Mouse (Mus musculus) stomach, embryonic 14.5 days (tissue): ENCODE results near the gene Arl15. TPM values are rescaled to one million over a fixed set of nuclear protein-coding genes. Genes with fewer than 3 reads are reported as not detected.
A peak's percentile ranks its signal among the peaks of the same experiment; 100 is the strongest.

Experiments
- ATAC-seq: fragments of 200-750 bp; cut with Nextera tagmentation; 2 replicates; pipeline ENCODE4 v1.8.0; 2017; ENCODE audit warnings: low read depth, moderate TSS enrichment; ENCODE audit not compliant: insufficient number of reproducible peaks, insufficient read depth, low FRiP score
- H3K27ac ChIP-seq: fragments of 300-500 bp; sonication (generic); 2 replicates; pipeline ENCODE4 v1.5.1; 2014; ENCODE audit warnings: mild to moderate bottlenecking, low read length, moderate library complexity, mixed read lengths
- H3K27me3 ChIP-seq: fragments of 300-500 bp; sonication (generic); 2 replicates; pipeline ENCODE4 v1.6.1; 2014; ENCODE audit warnings: low read length, control low read depth, mixed read lengths; ENCODE audit not compliant: control insufficient read depth, insufficient read depth
- H3K36me3 ChIP-seq: fragments of 300-500 bp; sonication (generic); 2 replicates; pipeline ENCODE4 v1.6.1; 2014; ENCODE audit warnings: mild to moderate bottlenecking, control low read depth, low read length, moderate library complexity, mixed read lengths; ENCODE audit not compliant: control insufficient read depth, insufficient read depth
- H3K4me1 ChIP-seq: fragments of 300-500 bp; sonication (generic); 2 replicates; pipeline ENCODE4 v1.6.1; 2014; ENCODE audit warnings: low read length, control low read depth, mixed read lengths; ENCODE audit not compliant: control insufficient read depth, insufficient read depth
- H3K4me2 ChIP-seq: fragments of 300-500 bp; sonication (generic); replicated peaks from 2 replicates; pipeline ENCODE4 v1.6.1; 2014; ENCODE audit warnings: low read depth, low read length, control low read depth
- H3K4me3 ChIP-seq: fragments of 300-500 bp; sonication (generic); 2 replicates; pipeline ENCODE4 v1.5.1; 2014; ENCODE audit warnings: low read depth, low read length, control low read depth
- H3K9ac ChIP-seq: fragments of 300-500 bp; sonication (generic); replicated peaks from 2 replicates; pipeline ENCODE4 v1.6.1; 2014; ENCODE audit warnings: low read depth, mild to moderate bottlenecking, control low read depth, low read length, moderate library complexity, mixed read lengths
- H3K9me3 ChIP-seq: fragments of 300-500 bp; sonication (generic); 2 replicates; pipeline ENCODE4 v1.6.1; 2016; ENCODE audit warnings: low read depth, low read length, control low read depth; ENCODE audit not compliant: control insufficient read depth
- WGBS: fragments of 180-500 bp; shearing (Covaris S2); extraction: QIAGEN DNeasy Blood & Tissue Kit; methylation state at CpG from one replicate; pipeline ENCODE4 v1.1.7; 2014; 5-methylcytosine and 5-hydroxymethylcytosine counted together
- polyA plus RNA-seq: library from polyadenylated mRNA; unstranded; fragments of >200 nt; fragmentation: Nextera tagmentation; extraction: Ambion mirVana; gene quantifications from 2 replicates; pipeline ENCODE4 v1.2.1, GENCODE M21; 2014

Arl15 gene
- polyA plus RNA-seq, 1 experiment from 2014 or later = 12.0 TPM

DNA sequence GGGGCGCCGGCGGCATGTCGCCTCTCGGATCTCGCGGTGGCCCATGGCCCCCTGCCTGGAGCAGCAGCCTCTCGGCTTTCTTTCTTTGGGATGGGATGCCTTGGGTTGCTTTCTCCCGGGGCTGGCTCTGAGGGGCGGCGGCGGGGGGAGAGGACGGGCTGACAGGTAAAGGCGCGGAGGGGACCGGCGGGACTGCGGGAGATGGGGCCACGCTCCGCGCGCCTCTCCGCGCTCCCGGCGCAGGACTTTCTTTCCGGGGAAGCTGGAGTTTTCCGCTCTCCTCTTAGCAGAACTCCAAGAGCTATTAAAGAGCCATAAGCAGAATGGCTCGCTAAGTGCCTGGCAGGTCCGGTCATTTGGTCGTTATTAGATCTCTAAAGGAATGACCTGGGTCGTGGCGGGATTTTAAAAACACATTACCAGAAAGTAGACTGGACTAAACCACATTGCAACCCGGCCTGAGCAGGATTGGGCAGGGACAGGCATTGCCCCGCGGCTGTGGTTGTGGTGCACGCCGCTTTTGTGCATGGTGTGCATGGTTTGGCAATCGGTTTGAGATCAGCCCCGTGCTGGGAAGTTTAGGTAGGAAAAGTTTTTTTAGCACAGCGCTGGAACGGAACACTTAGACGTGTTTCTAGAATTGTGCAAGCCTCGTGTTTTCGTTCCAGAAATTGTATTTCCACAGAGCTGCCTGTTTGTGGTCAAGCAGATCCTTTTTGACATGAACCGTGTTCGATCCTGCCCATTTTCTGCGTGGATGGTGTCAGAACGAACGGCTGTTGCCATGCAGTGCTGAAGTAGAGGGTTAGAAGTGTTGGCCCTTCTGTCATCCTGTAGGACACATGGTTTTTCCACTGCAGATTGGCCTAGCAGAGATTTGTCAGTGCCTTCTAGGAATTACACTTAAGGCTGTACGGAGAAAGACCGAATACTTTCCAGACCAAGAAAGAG is 675 bp downstream of the Arl15 start:
- Histone ChIP-seq H3K36me3 (no peaks in the 10 kb centered on the region), H3K4me3 (peak overlapping the region; percentile 60), H3K9me3 (no peaks in the 10 kb centered on the region), H3K9ac (peak overlapping the region; percentile 79), H3K27ac (peak overlapping the region; percentile 75), H3K4me1 (0 out of 2 replicates have a peak, but pooled peaks cover 7% of the 10 kb centered on the region), H3K27me3 (no peaks in the 10 kb centered on the region), H3K4me2 (peak overlapping the region; percentile 62)
- ATAC-seq = peak; percentile 49
- 1% methylated on average over 46 of the region's 52 CpGs for WGBS

DNA sequence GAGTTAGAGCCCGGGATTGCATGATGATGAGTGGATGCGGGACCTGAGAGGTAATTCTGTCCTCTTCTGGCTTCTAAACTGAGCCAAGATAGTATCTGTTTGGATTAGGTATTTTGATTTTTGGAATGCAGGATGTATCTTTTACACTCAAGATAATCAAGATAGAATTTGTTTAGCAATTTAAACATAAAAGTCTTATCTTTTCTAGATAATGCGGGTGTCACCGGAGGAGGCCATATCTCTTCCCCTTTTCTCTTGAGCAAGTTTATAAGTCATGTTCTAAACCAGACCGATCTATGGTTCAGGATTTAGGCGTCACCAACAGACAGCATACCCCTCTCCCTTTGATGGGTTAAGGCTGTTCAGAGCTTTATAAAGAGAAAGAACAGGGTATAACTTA is 3.1 kb downstream of the Arl15 start:
- no peak overlapping the region for H3K27ac ChIP-seq
- H3K4me2 ChIP-seq = no peak overlapping the region
- no peak overlapping the region for H3K9ac ChIP-seq
- no peaks in the 10 kb centered on the region for H3K27me3 ChIP-seq
- no peak overlapping the region for H3K4me3 ChIP-seq
- no peaks in the 10 kb centered on the region for H3K36me3 ChIP-seq
- WGBS = 62% methylated on average over 6 of the region's 6 CpGs
- no peaks in the 10 kb centered on the region for H3K9me3 ChIP-seq
- H3K4me1 ChIP-seq = 0 out of 2 replicates have a peak, but pooled peaks cover 7% of the 10 kb centered on the region
- ATAC-seq = no peak

DNA sequence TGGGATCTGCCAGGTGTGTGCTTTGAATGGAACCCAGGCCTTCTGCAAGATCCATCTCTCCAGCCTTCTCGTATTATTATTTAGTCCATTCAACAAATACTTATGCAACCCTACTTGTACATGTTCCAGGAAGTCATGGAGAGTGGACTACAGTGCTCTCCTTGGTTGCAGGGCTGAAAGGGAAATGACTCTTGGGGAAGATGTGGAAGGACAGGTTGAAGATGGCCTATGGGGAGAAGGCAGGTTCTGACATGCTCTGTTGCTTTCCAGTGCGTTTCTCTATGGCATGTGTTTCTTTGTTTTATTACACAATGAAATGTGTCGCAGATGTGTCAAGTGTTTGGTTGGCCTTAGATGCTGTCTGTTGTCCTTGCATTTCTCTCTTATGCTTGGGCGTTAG is 5.1 kb downstream of the Arl15 start:
- WGBS = 93% methylated on average over 4 of the region's 4 CpGs
- no peak for ATAC-seq
- H3K4me2 ChIP-seq = no peak overlapping the region
- no peaks in the 10 kb centered on the region for H3K36me3 ChIP-seq
- H3K27me3 ChIP-seq = no peaks in the 10 kb centered on the region
- no peak overlapping the region for H3K27ac ChIP-seq
- no peak overlapping the region for H3K9ac ChIP-seq
- no peaks in the 10 kb centered on the region for H3K9me3 ChIP-seq
- H3K4me3 ChIP-seq = no peak overlapping the region
- H3K4me1 ChIP-seq = 0 out of 2 replicates have a peak, but pooled peaks cover 7% of the 10 kb centered on the region

DNA sequence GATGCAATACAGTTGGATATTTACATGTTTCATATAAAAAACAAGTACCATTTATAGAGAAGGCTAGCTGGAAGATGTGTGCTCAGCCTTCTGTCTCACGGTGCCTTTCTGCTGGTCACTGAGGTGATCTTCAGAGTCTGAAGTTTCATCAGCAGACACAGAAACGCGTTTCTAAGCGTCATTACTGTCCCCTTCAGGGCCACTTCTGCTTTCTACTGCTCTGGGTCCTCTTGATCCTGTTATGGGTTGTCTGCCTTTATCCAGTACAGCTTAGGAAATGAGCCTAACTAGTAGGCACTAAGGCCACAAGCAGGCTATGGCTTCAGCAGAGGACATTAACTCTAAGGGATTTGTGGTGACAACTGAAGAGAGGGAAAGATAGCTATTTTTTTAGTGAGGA is 5.9 kb downstream of the Arl15 start:
- H3K27me3 ChIP-seq = no peaks in the 10 kb centered on the region
- no peak for ATAC-seq
- no peak overlapping the region for H3K9ac ChIP-seq
- no peak overlapping the region for H3K27ac ChIP-seq
- H3K36me3 ChIP-seq = no peaks in the 10 kb centered on the region
- whole genome bisulfite sequencing = 89% methylated on average over 4 of the region's 4 CpGs
- H3K4me3 ChIP-seq = no peak overlapping the region
- 0 out of 2 replicates have a peak, but pooled peaks cover 7% of the 10 kb centered on the region for H3K4me1 ChIP-seq
- H3K4me2 ChIP-seq = no peak overlapping the region
- no peaks in the 10 kb centered on the region for H3K9me3 ChIP-seq

DNA sequence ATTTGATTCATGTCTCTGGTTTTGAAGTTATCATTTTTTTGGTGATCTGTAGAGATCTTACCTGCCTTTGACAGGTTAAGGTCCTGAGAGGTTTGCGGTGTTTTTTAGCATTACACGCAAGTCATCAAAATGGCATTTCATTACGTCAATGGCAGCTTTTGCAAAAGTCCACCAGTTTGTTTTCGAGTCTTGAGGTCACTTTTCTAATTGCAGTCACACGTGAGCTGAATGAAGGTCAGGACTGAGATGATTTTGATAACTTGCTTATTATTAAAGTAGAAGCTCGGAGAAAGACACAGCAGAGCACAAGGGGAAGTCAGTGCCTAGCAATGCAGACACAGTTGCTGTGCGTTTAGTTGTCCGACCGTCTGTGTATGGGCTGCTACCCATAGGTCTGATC is 8.3 kb downstream of the Arl15 start:
- H3K36me3 ChIP-seq = no peaks in the 10 kb centered on the region
- H3K4me1 ChIP-seq = no peaks in the 10 kb centered on the region
- H3K27me3 ChIP-seq = no peaks in the 10 kb centered on the region
- no peaks in the 10 kb centered on the region for H3K9me3 ChIP-seq
- no peak overlapping the region for H3K27ac ChIP-seq
- H3K4me3 ChIP-seq = no peak overlapping the region
- no peak overlapping the region for H3K9ac ChIP-seq
- no peak for ATAC-seq
- H3K4me2 ChIP-seq = no peak overlapping the region
- WGBS = 79% methylated on average over 9 of the region's 9 CpGs

DNA sequence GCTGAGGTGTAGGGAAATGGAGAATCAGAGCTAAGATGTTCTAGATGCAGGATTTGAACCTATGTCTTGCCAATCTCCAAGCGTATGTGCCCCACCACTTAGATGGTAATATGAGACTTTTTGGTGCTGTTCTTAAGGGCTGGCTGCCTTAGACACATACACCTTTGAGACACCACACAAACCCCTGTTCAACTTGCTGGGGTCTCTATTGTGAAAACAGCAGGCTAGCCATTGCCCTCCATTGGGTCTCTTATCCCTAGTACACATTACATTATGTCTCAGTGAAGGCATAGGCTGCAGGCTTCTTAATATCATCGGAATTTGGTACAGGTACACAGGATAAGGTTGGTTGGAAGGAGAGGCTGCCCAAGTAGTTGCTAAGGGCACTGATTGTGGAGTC is 16.8 kb downstream of the Arl15 start:
- H3K36me3 ChIP-seq = no peaks in the 10 kb centered on the region
- H3K27me3 ChIP-seq = no peaks in the 10 kb centered on the region
- H3K9me3 ChIP-seq = no peaks in the 10 kb centered on the region
- no peak for ATAC-seq
- H3K4me3 ChIP-seq = no peak overlapping the region
- H3K4me1 ChIP-seq = peaks cover 4% of the 10 kb centered on the region; the same call in 1 of the 2 replicates
- no peak overlapping the region for H3K27ac ChIP-seq
- WGBS = 95% methylated on average over 2 of the region's 2 CpGs
- no peak overlapping the region for H3K4me2 ChIP-seq
- H3K9ac ChIP-seq = no peak overlapping the region

DNA sequence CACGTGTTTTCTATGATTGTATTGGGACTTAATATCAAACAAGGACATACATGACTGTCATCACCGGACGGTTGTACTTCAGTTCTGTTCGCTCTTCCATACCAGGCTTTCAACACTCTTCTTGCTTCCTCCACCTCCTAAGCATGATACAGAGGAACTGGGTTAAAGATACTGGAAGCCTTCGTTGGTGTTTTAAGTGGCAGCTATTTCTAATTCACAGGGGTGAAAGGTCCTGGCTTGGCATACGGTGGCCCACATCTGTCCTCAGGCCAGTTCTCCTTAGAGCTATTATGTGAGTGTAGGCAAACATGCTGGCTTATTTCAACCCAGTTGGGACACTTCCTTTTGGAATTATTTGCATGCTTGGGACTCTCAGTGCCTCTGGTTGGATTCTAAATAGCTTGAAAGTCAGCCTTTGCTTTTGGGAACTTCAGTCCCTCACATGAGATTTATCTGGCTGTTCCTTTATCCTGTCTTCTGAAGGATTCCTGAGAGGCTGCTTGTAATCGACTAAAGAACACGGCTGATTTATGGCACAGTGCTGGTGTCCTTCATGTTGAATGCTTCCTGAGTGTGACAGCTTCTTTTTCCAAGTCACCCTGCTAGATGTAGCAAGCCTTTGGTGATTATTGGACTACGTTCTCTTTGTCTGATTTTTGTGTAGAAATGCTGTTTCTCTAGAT is 17.7 kb downstream of the Arl15 start:
- 56% methylated on average over 9 of the region's 9 CpGs for WGBS
- no peak overlapping the region for H3K9ac ChIP-seq
- H3K27ac ChIP-seq = peak overlapping the region; percentile 18; the same call in 1 of the 2 replicates
- no peak overlapping the region for H3K4me2 ChIP-seq
- no peaks in the 10 kb centered on the region for H3K27me3 ChIP-seq
- H3K4me1 ChIP-seq = peaks cover 4% of the 10 kb centered on the region; the same call in 1 of the 2 replicates
- no peak; the same call in 1 of the 2 replicates for ATAC-seq
- H3K9me3 ChIP-seq = no peaks in the 10 kb centered on the region
- H3K36me3 ChIP-seq = no peaks in the 10 kb centered on the region
- H3K4me3 ChIP-seq = no peak overlapping the region

DNA sequence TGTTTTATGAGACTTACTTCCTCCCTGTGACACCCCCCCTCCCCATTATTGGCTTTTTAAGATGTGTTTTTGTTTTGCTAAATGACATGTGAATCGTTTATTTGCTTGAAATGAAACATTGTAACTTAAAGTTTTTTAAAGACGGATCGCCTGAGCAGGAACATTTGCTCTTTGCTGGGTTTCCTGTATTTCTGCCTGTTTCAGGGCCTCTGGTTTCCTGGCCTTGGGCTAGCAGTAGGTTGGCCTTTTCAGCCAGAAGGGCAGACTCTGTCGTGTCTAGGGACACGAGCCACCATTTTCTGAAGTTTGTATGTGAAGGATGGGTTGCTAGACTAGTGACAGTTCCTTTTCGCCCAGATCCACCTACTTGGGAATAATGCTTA is 18.3 kb downstream of the Arl15 start:
- H3K27ac ChIP-seq = peak overlapping the region; percentile 18; the same call in 1 of the 2 replicates
- H3K27me3 ChIP-seq = no peaks in the 10 kb centered on the region
- no peaks in the 10 kb centered on the region for H3K9me3 ChIP-seq
- no peak overlapping the region for H3K4me3 ChIP-seq
- no peak overlapping the region for H3K4me2 ChIP-seq
- H3K4me1 ChIP-seq = peaks cover 4% of the 10 kb centered on the region; the same call in 1 of the 2 replicates
- 60% methylated on average over 6 of the region's 6 CpGs for WGBS
- ATAC-seq = no peak
- H3K36me3 ChIP-seq = no peaks in the 10 kb centered on the region
- no peak overlapping the region for H3K9ac ChIP-seq
